Mouse (Mus musculus) forebrain, embryonic 10.5 days (tissue): Measurements from ENCODE around the gene Usp36. TPM values are rescaled to one million over a fixed set of nuclear protein-coding genes. Genes with fewer than 3 reads are reported as not detected.

ENCODE experiments used
- DNase-seq: peaks from one replicate; pipeline ENCODE4 v3.0.0-alpha.2; 2017; ENCODE audit warnings: low spot score; ENCODE audit errors: extremely low spot score
- H3K27ac ChIP-seq: fragments of 300-500 bp; sonication (generic); 2 replicates; pipeline ENCODE4 v1.5.1; 2016; ENCODE audit warnings: mild to moderate bottlenecking
- H3K27me3 ChIP-seq: fragments of 300-500 bp; sonication (generic); 2 replicates; pipeline ENCODE4 v1.6.1; 2016; ENCODE audit warnings: mild to moderate bottlenecking; ENCODE audit not compliant: poor library complexity, severe bottlenecking
- H3K36me3 ChIP-seq: fragments of 300-500 bp; sonication (generic); replicated peaks from 2 replicates; pipeline ENCODE4 v1.6.1; 2016; ENCODE audit warnings: mild to moderate bottlenecking, moderate library complexity
- H3K4me1 ChIP-seq: fragments of 300-500 bp; sonication (generic); 2 replicates; pipeline ENCODE4 v1.6.1; 2016
- H3K4me3 ChIP-seq: fragments of 300-500 bp; sonication (generic); 2 replicates; pipeline ENCODE4 v1.5.1; 2016; ENCODE audit warnings: mild to moderate bottlenecking, moderate library complexity
- H3K9me3 ChIP-seq: fragments of 300-500 bp; sonication (generic); 2 replicates; pipeline ENCODE4 v1.6.1; 2016; ENCODE audit warnings: mild to moderate bottlenecking, moderate library complexity
- WGBS: fragments of 180-500 bp; shearing (Covaris S2); methylation state at CpG from one replicate; pipeline ENCODE4 v1.1.7; 2016; 5-methylcytosine and 5-hydroxymethylcytosine counted together
- polyA plus RNA-seq: library from polyadenylated mRNA; unstranded; fragments of >200 nt; fragmentation: Nextera tagmentation; extraction: Ambion mirVana; gene quantifications from 2 replicates; pipeline ENCODE4 v1.2.1, GENCODE M21; 2016

The Usp36 gene
- 22.9 and 24.6 TPM in 2 replicates for polyA plus RNA-seq

DNA sequence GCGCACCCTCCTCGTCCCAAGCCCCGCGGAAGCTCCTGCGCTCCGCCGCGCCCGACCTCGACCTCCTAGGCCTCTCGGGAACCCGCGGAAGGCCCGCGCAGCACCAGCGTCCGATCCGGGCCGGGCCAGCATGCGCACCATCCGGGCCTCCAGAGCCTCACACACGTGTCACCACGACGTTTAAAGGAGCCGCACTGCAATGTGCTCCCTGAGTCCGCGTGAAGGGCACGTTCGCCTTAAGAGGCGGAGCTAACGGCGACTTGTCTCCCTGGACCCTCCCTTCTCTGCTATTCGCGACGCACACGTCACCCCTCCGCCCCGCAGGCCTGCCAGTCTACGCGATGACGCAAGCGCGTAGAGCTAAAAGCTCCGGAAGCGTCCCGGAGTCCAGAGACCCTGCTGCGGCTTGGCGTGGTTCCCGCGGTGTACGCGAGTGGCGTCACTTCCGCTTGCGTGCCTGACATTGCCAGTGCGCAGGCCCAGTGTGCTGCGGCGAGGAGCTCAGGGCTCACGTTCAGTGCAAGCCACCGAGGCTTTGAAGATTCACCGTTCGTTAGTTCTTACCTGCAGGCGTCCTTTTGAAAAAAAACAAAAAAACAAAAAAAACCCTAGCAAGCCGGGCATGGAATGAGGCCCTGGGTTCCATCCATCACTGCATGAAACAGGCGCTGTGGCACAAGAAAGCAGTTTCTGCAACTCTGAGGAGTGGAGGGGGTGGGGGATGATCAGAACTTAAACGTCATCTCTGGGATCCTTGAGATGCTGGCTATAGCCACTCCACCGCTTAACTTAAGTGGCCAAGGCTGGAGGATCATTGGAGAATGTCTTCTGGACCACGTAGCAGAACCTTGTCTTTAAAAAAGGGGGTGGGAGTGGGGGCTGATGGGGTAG, at the start of gene Usp36:
Usp36 (minus strand) TSS at position 246 of the 891 bp plus-strand sequence.
- Histone ChIP-seq H3K9me3 (no peaks in the 10 kb centered on the region), H3K4me3 (peak within 1 kb of the TSS; percentile 92), H3K27ac (peak within 1 kb of the TSS; percentile 90), H3K27me3 (no peaks in the 10 kb centered on the region), H3K36me3 (peaks cover 25% of the 10 kb centered on the region), H3K4me1 (peaks cover 29% of the 10 kb centered on the region)
- WGBS: 1% methylated on average over 68 of the region's 68 CpGs
- DNase-seq: peak; percentile 100

GRCm38 (mm10) chr11:118337491-118338168, 47.6 kb upstream of the Usp36 start:
- Histone ChIP-seq H3K4me3 (no peak overlapping the region), H3K27me3 (no peaks in the 10 kb centered on the region), H3K36me3 (peaks cover 19% of the 10 kb centered on the region), H3K27ac (no peak overlapping the region), H3K4me1 (peaks cover 21% of the 10 kb centered on the region), H3K9me3 (no peaks in the 10 kb centered on the region)
- DNase-seq: no peak
- WGBS: 91% methylated on average over 8 of the region's 8 CpGs

GRCm38 (mm10) chr11:118333431-118333830, 43.4 kb upstream of the Usp36 start:
- DNase-seq: no peak
- 94% methylated on average over 17 of the region's 17 CpGs for WGBS
- no peaks in the 10 kb centered on the region for H3K27me3 ChIP-seq
- no peak overlapping the region for H3K4me3 ChIP-seq
- H3K4me1 ChIP-seq: peaks cover 4% of the 10 kb centered on the region; the same call in 1 of the 2 replicates
- peaks cover 50% of the 10 kb centered on the region for H3K36me3 ChIP-seq
- no peak overlapping the region for H3K27ac ChIP-seq
- H3K9me3 ChIP-seq: peaks cover 5% of the 10 kb centered on the region; the same call in 1 of the 2 replicates

DNA sequence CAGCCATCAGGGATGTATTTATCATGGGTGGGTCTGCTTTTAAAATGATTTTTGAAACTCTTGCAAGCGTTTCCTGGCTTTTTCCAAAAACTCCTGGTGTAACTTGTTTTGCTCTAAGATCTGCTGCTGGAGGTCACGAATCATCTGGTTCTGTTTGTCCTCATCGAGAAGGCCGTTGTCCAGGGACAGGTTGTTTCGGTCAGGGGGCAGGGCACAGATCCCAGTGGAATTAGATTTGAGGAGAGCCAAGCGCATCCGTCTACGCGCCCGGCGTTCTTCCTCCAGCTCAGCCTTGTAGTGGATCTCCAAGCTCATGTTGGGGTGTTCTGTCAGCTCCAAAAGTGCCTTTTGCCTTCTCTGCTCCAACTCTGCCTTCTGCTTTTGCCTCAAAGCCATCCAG, 42.3 kb upstream of the Usp36 start:
- Histone ChIP-seq H3K27me3 (no peaks in the 10 kb centered on the region), H3K4me1 (peaks cover 12% of the 10 kb centered on the region), H3K36me3 (peaks cover 58% of the 10 kb centered on the region), H3K4me3 (no peak overlapping the region), H3K9me3 (peaks cover 5% of the 10 kb centered on the region; the same call in 1 of the 2 replicates), H3K27ac (no peak overlapping the region)
- 93% methylated on average over 11 of the region's 11 CpGs for WGBS
- DNase-seq: no peak

DNA sequence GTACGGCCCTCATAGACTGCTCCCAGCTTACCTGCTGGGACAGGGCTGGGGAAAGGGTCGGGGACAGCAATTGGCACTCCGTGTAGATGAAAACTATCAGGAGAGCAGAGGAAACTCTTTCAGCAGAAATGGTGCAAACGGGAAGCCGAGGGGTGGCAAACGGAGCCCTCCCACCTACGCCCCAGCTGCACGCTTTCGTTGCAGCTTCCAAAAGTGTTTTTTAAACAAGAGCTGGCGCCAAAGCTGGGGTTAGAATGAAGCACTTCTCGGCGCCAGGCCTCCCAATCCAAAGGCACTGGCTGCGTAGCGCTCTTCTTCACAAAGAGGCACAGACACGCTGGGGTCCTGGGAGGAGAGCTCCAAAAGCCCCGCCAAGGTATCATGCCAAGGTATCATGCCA, 40.7 kb upstream of the Usp36 start:
- no peak for DNase-seq
- Histone ChIP-seq H3K36me3 (peaks cover 62% of the 10 kb centered on the region), H3K9me3 (peaks cover 5% of the 10 kb centered on the region; the same call in 1 of the 2 replicates), H3K4me3 (no peak overlapping the region), H3K27ac (no peak overlapping the region), H3K4me1 (peaks cover 26% of the 10 kb centered on the region), H3K27me3 (no peaks in the 10 kb centered on the region)
- 95% methylated on average over 16 of the region's 16 CpGs for WGBS

GRCm38 (mm10) chr11:118330361-118330760, 40.3 kb upstream of the Usp36 start:
- no peak for DNase-seq
- H3K4me3 ChIP-seq: no peak overlapping the region
- peaks cover 5% of the 10 kb centered on the region; the same call in 1 of the 2 replicates for H3K9me3 ChIP-seq
- no peak overlapping the region for H3K27ac ChIP-seq
- 96% methylated on average over 14 of the region's 14 CpGs for WGBS
- peaks cover 62% of the 10 kb centered on the region for H3K36me3 ChIP-seq
- no peaks in the 10 kb centered on the region for H3K27me3 ChIP-seq
- peaks cover 26% of the 10 kb centered on the region for H3K4me1 ChIP-seq

DNA sequence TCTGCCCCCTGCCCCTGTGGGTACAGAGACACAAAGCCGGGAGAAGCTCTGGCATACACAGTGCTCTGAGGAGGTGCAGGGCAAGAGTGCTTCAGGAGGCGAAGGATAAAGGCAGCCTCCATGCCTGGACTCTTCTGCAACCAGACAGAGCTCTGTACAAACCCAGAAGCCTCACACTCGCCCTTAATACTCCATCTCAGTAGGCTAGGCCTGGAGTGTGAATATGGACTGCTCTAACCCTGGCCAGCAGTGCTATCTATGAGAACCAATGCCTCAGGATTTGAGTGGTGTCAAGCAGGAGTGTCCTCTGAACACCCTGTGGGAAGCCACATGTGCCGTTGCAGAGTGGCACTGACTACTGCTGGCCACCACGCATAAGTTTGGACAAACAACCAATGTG, 38.9 kb upstream of the Usp36 start:
- Histone ChIP-seq H3K27ac (no peak overlapping the region), H3K27me3 (no peaks in the 10 kb centered on the region), H3K4me1 (peaks cover 39% of the 10 kb centered on the region), H3K9me3 (peaks cover 5% of the 10 kb centered on the region; the same call in 1 of the 2 replicates), H3K4me3 (no peak overlapping the region), H3K36me3 (peaks cover 61% of the 10 kb centered on the region)
- 97% methylated on average over 5 of the region's 5 CpGs for WGBS
- no peak for DNase-seq

DNA sequence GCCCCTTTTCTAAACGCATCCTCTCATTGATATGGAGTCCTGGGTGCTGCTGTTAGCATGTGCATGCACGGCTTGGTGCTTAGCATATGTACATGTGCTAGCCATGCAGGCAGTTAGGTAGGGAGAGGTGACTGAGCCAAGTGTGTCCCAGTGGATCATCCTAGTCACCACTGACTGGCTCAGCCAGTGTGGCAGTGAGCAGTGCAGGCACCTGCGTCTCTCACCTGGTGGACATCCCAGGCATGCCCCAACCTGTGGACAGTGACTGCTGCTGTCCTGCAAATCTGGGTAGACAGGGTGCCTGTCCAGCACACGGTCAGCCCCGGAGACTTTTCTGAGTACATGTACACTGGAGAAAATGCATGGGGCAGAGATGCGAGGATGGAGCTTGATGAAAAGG, 38.5 kb upstream of the Usp36 start:
- Histone ChIP-seq H3K27me3 (no peaks in the 10 kb centered on the region), H3K9me3 (peaks cover 5% of the 10 kb centered on the region; the same call in 1 of the 2 replicates), H3K4me1 (peaks cover 39% of the 10 kb centered on the region), H3K27ac (no peak overlapping the region), H3K36me3 (peaks cover 57% of the 10 kb centered on the region), H3K4me3 (no peak overlapping the region)
- no peak for DNase-seq
- 96% methylated on average over 6 of the region's 6 CpGs for WGBS

DNA sequence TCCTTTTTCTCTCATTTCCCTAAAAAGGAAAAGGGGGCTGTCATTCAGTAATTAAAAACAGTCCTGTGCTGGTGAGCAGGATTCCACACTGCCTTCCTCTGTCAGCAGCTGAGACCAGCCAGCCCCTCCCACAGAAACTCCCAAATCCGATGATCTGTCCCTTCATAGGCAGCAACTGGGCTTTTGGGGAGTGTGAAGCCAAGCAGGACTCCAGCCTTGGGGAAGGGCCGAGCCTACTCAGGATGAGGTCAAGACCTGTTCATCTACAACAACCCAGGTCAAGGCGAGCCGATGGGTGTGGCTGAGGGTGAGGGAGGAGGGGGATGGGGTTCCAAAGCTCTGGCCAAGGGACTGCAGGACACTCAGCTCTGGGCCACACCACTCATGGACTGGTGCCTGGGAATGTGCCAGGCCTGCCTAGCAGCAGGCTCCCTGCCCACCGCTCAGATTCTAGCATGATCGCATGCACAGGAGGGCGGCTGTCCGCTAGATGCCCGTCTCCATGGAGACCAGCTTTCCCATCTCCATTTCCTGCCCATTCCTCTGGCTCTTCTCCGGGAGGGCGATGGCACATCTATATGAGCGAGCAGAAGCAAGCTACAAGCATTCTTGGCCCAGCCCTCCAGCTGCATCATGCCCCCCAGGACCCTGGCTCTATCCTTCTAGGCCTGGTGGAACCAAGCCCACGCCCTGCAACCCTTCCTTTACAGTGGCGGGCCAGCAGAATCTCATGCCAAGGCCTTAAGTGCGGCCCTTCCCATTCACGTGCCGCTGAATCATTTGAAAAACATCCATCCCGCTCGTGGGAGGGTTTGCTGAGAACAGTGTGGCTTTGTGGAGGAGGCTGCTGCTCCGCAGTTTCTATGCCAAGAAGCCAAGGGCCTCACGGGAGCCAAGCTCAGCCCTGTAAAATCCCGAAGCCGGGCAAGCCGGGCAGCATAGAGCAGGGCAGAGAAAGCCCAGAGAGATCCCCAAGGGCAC, 37.2 kb upstream of the Usp36 start:
- peaks cover 44% of the 10 kb centered on the region for H3K36me3 ChIP-seq
- peaks cover 42% of the 10 kb centered on the region for H3K4me1 ChIP-seq
- H3K27me3 ChIP-seq: no peaks in the 10 kb centered on the region
- DNase-seq: no peak
- peak overlapping the region; percentile 78 for H3K27ac ChIP-seq
- 85% methylated on average over 24 of the region's 24 CpGs for WGBS
- peaks cover 5% of the 10 kb centered on the region; the same call in 1 of the 2 replicates for H3K9me3 ChIP-seq
- no peak overlapping the region for H3K4me3 ChIP-seq

DNA sequence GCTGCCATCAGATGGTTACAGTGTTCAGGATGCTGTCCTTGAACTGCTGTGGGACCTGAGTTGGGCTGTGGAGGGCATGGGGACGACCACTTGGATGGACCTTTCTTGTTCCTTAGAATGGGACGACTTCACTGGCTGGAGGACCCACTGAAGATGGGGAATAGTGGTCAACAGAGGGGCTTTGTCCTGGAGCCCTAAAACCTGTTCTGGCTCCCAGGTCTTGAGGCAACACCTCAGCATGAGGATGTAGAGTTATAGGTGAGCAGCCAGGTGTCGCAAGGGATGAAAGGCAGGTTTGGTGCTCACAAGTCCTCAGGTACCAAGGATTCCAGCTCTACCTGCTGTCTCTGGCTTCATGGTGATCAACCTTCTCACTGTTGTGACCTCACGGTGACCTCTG, 36.4 kb upstream of the Usp36 start:
- Histone ChIP-seq H3K27me3 (no peaks in the 10 kb centered on the region), H3K9me3 (peaks cover 5% of the 10 kb centered on the region; the same call in 1 of the 2 replicates), H3K4me3 (no peak overlapping the region), H3K27ac (peak overlapping the region; percentile 40; the same call in 1 of the 2 replicates), H3K4me1 (peaks cover 49% of the 10 kb centered on the region), H3K36me3 (peaks cover 36% of the 10 kb centered on the region)
- no peak for DNase-seq
- WGBS: 82% methylated on average over 4 of the region's 4 CpGs

DNA sequence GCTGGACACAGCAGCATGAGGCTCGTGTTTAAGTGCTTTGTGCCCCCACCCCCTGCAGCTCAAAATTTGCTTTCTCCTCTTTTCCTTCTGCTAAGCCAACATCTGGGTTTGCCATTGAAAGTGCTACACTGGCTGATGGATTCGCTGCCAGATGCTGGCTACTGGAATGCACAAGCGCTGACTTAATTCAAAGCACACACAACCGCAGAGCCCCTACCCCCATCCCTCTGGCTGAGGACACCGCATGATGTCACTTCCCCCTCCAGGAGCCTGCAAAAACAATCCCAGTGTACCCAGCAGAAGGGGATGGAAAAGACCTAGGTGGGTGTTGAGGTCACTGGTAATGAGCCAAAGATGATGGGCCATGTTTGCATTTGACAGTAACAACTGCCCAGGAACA, 34.5 kb upstream of the Usp36 start:
- no peak overlapping the region for H3K4me3 ChIP-seq
- peaks cover under 1% of the 10 kb centered on the region; the same call in 1 of the 2 replicates for H3K9me3 ChIP-seq
- peak overlapping the region; percentile 60 for H3K27ac ChIP-seq
- 71% methylated on average over 5 of the region's 5 CpGs for WGBS
- peaks cover 28% of the 10 kb centered on the region for H3K36me3 ChIP-seq
- H3K27me3 ChIP-seq: no peaks in the 10 kb centered on the region
- peak; percentile 28 for DNase-seq
- H3K4me1 ChIP-seq: peaks cover 52% of the 10 kb centered on the region

DNA sequence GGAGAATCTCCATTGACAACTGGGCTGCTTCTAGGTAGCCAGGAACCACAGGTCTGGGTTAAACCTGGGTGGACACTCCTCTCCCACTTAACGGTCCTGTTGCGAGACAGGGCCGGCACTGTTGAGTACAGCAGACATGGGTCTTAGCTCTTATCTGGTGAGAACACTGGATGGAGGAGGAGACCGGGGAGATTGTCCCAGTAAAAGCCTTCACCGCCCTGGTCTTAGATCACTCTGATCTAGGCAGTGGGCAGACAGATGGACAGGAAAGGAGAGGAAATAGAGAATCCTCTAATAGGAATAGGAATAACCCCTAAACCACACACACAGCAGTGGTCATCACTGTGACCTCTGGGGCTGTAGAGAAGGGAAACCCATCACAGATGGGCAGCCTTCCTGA, 33.9 kb upstream of the Usp36 start:
- 91% methylated on average over 5 of the region's 5 CpGs for WGBS
- peaks cover 52% of the 10 kb centered on the region for H3K4me1 ChIP-seq
- H3K27ac ChIP-seq: peak overlapping the region; percentile 60

More for the DNA sequence above, 33.9 kb upstream of the Usp36 start:
- no peak for DNase-seq
- no peaks in the 10 kb centered on the region for H3K9me3 ChIP-seq
- no peaks in the 10 kb centered on the region for H3K27me3 ChIP-seq
- H3K4me3 ChIP-seq: no peak overlapping the region
- peaks cover 33% of the 10 kb centered on the region for H3K36me3 ChIP-seq
